In genomic region chr11:118414270-118414669, GRCm38 (mm10) we compare ENCODE assay signal across 27 mouse cellular contexts. TPM values are rescaled to one million over a fixed set of nuclear protein-coding genes. Genes with fewer than 3 reads are reported as not detected.
DNase-seq lines count a peak whose midpoint lies in the region; ATAC-seq and TF ChIP-seq lines count a peak whose summit lies in the region.
"Had no signal": no experiment of that assay in that cellular context is flagged by ENCODE, and none has a peak within 500 bp of the region (broad histone marks: within the 10 kb centered on the region; RNA-seq: fewer than 3 reads in every experiment).

No protein-coding gene starts in this region.

- H3K36me3 ChIP-seq in intestine, postnatal 0 days (ENCODE audit: control insufficient read depth, insufficient read depth), result peaks cover 45% of the 10 kb centered on the region
- H3K36me3 ChIP-seq in intestine, embryonic 16.5 days (ENCODE audit: control insufficient read depth, insufficient read depth, low read length), result peaks cover 2% of the 10 kb centered on the region; the same call in 1 of the 2 replicates
- H3K36me3 ChIP-seq in small intestine, adult 2 months (ENCODE audit: control insufficient read depth, insufficient read depth, low read length), result peaks cover 15% of the 10 kb centered on the region

- peak overlapping the region; percentile 51 for H3K4me2 ChIP-seq in intestine, postnatal 0 days (replicated peaks; ENCODE audit: low read depth)
- no peak overlapping the region for H3K4me2 ChIP-seq in intestine, embryonic 16.5 days (ENCODE audit: low read depth, low read length)
- H3K4me2 ChIP-seq: embryonic facial prominence, embryonic 13.5 days; embryonic facial prominence, embryonic 15.5 days; forebrain, embryonic 12.5 days had no signal

- H3K9ac ChIP-seq in intestine, postnatal 0 days (ENCODE audit: low read depth, low read length), result no peak overlapping the region
- no peak overlapping the region for H3K9ac ChIP-seq in intestine, embryonic 16.5 days (ENCODE audit: low read depth, low read length)
- H3K9ac ChIP-seq: embryonic facial prominence, embryonic 13.5 days; embryonic facial prominence, embryonic 15.5 days; forebrain, embryonic 12.5 days had no signal

- TF ChIP-seq CTCF in intestine, postnatal 0 days (IDR thresholded peaks at IDR 0.05; ENCODE audit: low read depth), result no peak
- TF ChIP-seq CTCF in small intestine, adult 2 months (IDR thresholded peaks at IDR 0.05; ENCODE audit: extremely low read depth, insufficient read length, insufficient replicate concordance, low read depth, low read length), result no peak

- H3K27me3 ChIP-seq in intestine, postnatal 0 days (replicated peaks; ENCODE audit: control insufficient read depth, insufficient read depth, low read length), result no peaks in the 10 kb centered on the region
- H3K27me3 ChIP-seq in intestine, embryonic 16.5 days (replicated peaks; ENCODE audit: control insufficient read depth, insufficient read depth, low read length), result no peaks in the 10 kb centered on the region
- no peaks in the 10 kb centered on the region for H3K27me3 ChIP-seq in small intestine, adult 2 months (ENCODE audit: control insufficient read depth, insufficient read depth, low read length)
- H3K27me3 ChIP-seq: CH12.LX; embryonic facial prominence, embryonic 13.5 days; embryonic facial prominence, embryonic 15.5 days; forebrain, embryonic 12.5 days; Patski had no signal

- peaks cover 12% of the 10 kb centered on the region for H3K4me1 ChIP-seq in intestine, postnatal 0 days (replicated peaks; ENCODE audit: control insufficient read depth, insufficient read depth, low read length)
- peaks cover 45% of the 10 kb centered on the region for H3K4me1 ChIP-seq in intestine, embryonic 16.5 days (ENCODE audit: control insufficient read depth, insufficient read depth, low read length)
- peaks cover 59% of the 10 kb centered on the region for H3K4me1 ChIP-seq in small intestine, adult 2 months (ENCODE audit: control insufficient read depth, insufficient read depth, insufficient read length, low read length)

- H3K4me3 ChIP-seq in intestine, postnatal 0 days (ENCODE audit: low read depth, low read length), result no peak overlapping the region
- no peak overlapping the region for H3K4me3 ChIP-seq in intestine, embryonic 16.5 days (ENCODE audit: low read length)
- H3K4me3 ChIP-seq in small intestine, adult 2 months (ENCODE audit: low read depth, low read length), result peak overlapping the region; percentile 62
- H3K4me3 ChIP-seq: embryonic facial prominence, embryonic 13.5 days; embryonic facial prominence, embryonic 15.5 days; erythroblast, embryonic 14.5 days; forebrain, embryonic 10.5 days; forebrain, embryonic 12.5 days had no signal

- peak overlapping the region; percentile 60 for H3K27ac ChIP-seq in intestine, postnatal 0 days (ENCODE audit: low read depth, low read length)
- no peak overlapping the region for H3K27ac ChIP-seq in intestine, embryonic 16.5 days (ENCODE audit: low read length)
- peak overlapping the region; percentile 94 for H3K27ac ChIP-seq in small intestine, adult 2 months (ENCODE audit: insufficient read depth, low read depth, low read length)
- H3K27ac ChIP-seq: embryonic facial prominence, embryonic 13.5 days; embryonic facial prominence, embryonic 15.5 days; forebrain, embryonic 10.5 days; forebrain, embryonic 12.5 days had no signal

- H3K9me3 ChIP-seq in intestine, postnatal 0 days (ENCODE audit: control insufficient read depth), result no peaks in the 10 kb centered on the region
- no peaks in the 10 kb centered on the region for H3K9me3 ChIP-seq in intestine, embryonic 16.5 days (ENCODE audit: control insufficient read depth, low read length)
- H3K9me3 ChIP-seq: embryonic facial prominence, embryonic 13.5 days; embryonic facial prominence, embryonic 15.5 days; forebrain, embryonic 10.5 days; forebrain, embryonic 12.5 days; G1E had no signal

- 57% methylated on average over 5 of the region's 5 CpGs for WGBS in intestine, postnatal 0 days
- WGBS in intestine, embryonic 16.5 days, result 83% methylated on average over 5 of the region's 5 CpGs
- WGBS in small intestine, adult 2 months, result 43% methylated on average over 5 of the region's 5 CpGs

- DNase-seq in kidney, adult 9 months, result peak; percentile 66
- no peak for DNase-seq in kidney, adult 8-10 months
- peak; percentile 52 to 61 for DNase-seq in kidney, postnatal 36 days
- no peak for DNase-seq in kidney, postnatal 10 days
- DNase-seq: adrenal gland, adult 8-10 months; adrenal gland, postnatal 14 days; adrenal gland, postnatal 36 days; B cell, adult 2 months; cerebellum, adult 11-12 months; cerebellum, adult 8-10 months; cerebellum, adult 9-11 months; cerebellum, postnatal 14 days; embryo, embryonic 11 days had no signal

- no peak for ATAC-seq in intestine, postnatal 0 days
- ATAC-seq in intestine, embryonic 16.5 days, result no peak
- ATAC-seq: activated CD4-positive, CD25-positive, alpha-beta regulatory T cell, adult 4 months; CD4-positive, CD25-positive, alpha-beta regulatory T cell, adult 4 months; forebrain, embryonic 14.5 days; Patski had no signal

- TF ChIP-seq POLR2A in small intestine, adult 2 months (IDR thresholded peaks at IDR 0.05; ENCODE audit: low read depth, low read length), result no peak

RNA-seq across cellular contexts. Expression of gene Cant1, which starts 4.6 kb away (rescaled TPM):
- 35.0 and 36.1 TPM in 2 replicates for polyA plus RNA-seq in intestine, postnatal 0 days (2015; fragmentation: Nextera tagmentation; extraction: Ambion mirVana)
- 38.7 and 44.1 TPM in 2 replicates for polyA plus RNA-seq in intestine, embryonic 16.5 days (2015; fragmentation: Nextera tagmentation; extraction: Ambion mirVana)
- polyA plus RNA-seq in small intestine, adult 2 months (2012; rRNA removed), result 73.6 and 158 TPM in 2 replicates

RNA-seq across cellular contexts. Expression of gene Lgals3bp, which starts 12.4 kb away (rescaled TPM):
- polyA plus RNA-seq in intestine, postnatal 0 days (2015; fragmentation: Nextera tagmentation; extraction: Ambion mirVana), result 348 and 382 TPM in 2 replicates
- 226 and 234 TPM in 2 replicates for polyA plus RNA-seq in intestine, embryonic 16.5 days (2015; fragmentation: Nextera tagmentation; extraction: Ambion mirVana)
- polyA plus RNA-seq in small intestine, adult 2 months (2012; rRNA removed), result 372 and 739 TPM in 2 replicates

RNA-seq across cellular contexts. Expression of gene C1qtnf1, which starts 13.7 kb away (rescaled TPM):
- 5.2 and 6.1 TPM in 2 replicates for polyA plus RNA-seq in intestine, postnatal 0 days (2015; fragmentation: Nextera tagmentation; extraction: Ambion mirVana)
- 7.1 and 7.3 TPM in 2 replicates for polyA plus RNA-seq in intestine, embryonic 16.5 days (2015; fragmentation: Nextera tagmentation; extraction: Ambion mirVana)
- 3.3 and 4.3 TPM in 2 replicates for polyA plus RNA-seq in small intestine, adult 2 months (2012; rRNA removed)
- polyA plus RNA-seq: activated CD4-positive, CD25-positive, alpha-beta regulatory T cell, adult 4 months; CD4-positive, CD25-positive, alpha-beta regulatory T cell, adult 4 months; erythroblast, embryonic 14.5 days; G1E had no signal

RNA-seq across cellular contexts. Expression of gene Timp2, which starts 58.7 kb away (rescaled TPM):
- polyA plus RNA-seq in intestine, postnatal 0 days (2015; fragmentation: Nextera tagmentation; extraction: Ambion mirVana), result 38.9 TPM in 2 replicates
- 30.9 and 45.1 TPM in 2 replicates for polyA plus RNA-seq in intestine, embryonic 16.5 days (2015; fragmentation: Nextera tagmentation; extraction: Ambion mirVana)
- polyA plus RNA-seq in small intestine, adult 2 months (2012; rRNA removed), result 22.6 and 27.7 TPM in 2 replicates
- polyA plus RNA-seq: G1E had no signal

Comparison
In these comparisons a context has a peak if more than half of its experiments do, and no peak if none do; other contexts are left out.
1. DNase-seq: peak in kidney, adult 9 months (single experiment) and kidney, postnatal 36 days (2 of 2); none in kidney, adult 8-10 months (0 of 2) and kidney, postnatal 10 days (single experiment).